Mouse (Mus musculus): Measurements from ENCODE around the gene Gulp1.

Gulp1 gene

DNA sequence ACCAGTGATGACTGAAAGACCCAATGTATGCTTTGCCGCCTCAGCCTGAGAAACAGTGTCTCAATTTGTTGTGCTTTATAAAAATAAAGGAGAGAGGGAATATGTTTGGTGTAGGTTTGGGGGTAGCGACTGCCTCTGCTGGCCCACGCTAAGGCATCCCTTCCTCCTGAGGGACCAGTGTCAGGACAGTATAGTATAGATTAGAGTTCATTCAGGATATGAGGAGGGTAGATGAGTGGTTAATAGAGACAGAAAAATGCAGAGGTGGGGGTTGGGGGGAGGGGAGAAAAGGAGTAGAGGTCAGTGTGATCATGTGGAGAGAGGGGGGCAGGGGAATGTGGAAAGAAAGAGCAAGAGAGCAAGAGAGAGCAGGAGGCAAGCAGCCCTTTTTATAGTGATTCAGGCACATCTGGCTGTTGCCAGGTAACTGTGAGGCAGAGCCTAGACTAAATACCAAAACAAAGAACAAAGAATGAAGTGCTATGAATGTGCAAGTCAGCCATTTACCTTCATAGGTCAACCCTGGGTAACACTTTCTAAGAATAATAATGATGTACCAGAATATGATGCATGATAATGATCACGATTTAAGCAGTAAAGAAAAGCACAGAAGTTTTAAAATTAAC lies 169.6 kb downstream of the Gulp1 start:
- DNase-seq (ENCODE audit: low spot score): no peak

DNA sequence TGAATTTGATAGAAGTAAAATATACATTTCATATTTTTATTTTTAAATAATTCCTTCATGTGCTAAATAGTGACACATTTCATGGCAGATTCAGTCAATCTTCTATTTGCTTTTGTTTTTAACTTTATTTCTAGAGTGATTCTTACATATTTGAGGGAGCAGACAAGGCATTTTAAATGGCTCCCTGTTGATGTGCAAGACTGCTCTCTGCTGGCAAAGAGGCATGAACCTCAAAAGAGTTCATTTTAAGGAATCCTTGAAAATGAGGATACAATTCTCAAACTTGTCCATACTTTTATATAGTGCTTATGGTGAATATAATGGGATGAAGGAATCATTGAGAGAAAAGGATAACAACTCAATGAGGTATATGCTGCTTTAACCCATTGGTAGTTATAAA lies 189.9 kb downstream of the Gulp1 start:
- DNase-seq (ENCODE audit: low spot score): no peak

DNA sequence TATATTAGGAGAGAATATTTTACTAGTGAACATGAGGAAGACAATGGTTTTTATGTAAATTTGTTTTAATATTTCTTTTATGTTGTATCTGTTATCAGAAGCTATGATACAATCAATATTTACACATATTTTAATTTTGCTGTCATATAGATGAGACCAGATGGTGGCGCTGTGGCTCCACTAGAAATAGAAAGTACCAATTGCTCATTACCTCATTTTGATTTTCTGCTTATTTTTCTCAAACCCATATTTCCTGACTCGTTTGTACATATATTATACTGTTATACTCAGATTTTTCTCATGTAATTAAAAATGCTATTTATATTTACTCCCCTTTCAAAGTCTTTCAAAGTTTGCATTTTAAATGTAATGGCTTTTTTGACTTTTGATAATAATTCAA lies 194.4 kb downstream of the Gulp1 start:
- peak; percentile 16 for DNase-seq (ENCODE audit: low spot score)

DNA sequence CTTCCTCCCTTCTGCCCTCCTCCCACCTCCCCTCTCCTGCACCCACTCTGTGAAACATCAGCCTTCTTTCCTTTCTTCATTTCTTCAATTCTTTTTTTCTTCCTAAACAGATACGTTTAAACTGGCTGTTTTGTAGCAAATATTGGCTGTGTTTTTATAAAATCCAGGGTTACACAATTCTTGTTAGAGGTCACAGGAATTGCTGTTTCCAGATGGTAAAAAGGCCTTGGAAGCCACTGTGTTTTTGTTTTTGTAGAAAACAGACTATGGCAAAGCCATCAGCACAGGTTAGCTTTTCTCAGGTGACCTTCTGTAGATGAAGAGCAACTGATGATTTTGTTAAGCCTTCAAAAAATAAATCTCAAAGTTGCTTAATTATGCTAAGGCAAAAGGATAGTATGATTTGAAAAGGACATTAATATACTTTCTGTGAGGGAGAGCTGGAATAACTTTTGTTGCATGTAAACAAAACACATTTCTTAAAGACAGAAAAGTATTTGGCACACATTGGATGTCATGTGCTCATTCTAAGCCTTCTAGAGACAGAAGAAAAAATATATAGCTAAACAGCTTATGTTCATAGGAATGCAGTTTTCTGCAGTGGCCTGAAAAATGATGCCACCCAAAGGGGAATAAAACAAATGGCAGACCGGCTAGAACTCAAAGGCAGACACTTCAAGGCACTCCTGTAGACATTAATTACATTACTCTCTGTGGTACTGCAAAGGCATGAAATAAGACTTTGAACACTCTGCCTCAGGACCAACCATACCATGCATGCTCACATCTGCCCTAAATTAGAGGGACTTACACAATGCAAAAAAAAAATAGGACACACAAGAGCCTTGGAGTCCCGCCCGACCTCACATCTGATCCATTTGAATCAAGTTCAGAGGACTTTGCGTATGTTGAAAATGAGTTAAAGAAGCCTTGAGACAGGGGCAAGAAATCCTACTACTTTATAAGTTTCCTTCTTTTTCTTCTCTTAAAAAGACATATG lies 199.7 kb downstream of the Gulp1 start:
- no peak for DNase-seq (ENCODE audit: low spot score)

DNA sequence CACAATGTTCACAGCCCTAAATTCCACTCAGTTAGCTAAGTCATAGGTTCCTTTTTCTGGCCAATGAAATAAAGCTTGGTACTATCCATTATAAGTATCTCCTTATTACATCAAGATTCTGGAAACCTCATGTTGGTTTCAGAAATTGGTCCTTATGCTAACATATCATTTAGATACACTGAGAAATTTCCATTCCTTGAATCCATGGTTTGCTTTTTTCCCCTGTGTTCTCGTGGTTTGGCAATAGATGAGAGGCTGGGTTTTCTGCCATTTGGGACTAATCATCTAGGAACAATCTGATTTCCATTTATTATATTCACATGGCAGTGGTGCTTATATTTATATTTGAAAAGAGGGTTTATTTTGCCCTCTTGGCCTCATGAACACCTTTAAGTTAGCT lies 226.9 kb downstream of the Gulp1 start:
- no peak for DNase-seq (ENCODE audit: low spot score)

DNA sequence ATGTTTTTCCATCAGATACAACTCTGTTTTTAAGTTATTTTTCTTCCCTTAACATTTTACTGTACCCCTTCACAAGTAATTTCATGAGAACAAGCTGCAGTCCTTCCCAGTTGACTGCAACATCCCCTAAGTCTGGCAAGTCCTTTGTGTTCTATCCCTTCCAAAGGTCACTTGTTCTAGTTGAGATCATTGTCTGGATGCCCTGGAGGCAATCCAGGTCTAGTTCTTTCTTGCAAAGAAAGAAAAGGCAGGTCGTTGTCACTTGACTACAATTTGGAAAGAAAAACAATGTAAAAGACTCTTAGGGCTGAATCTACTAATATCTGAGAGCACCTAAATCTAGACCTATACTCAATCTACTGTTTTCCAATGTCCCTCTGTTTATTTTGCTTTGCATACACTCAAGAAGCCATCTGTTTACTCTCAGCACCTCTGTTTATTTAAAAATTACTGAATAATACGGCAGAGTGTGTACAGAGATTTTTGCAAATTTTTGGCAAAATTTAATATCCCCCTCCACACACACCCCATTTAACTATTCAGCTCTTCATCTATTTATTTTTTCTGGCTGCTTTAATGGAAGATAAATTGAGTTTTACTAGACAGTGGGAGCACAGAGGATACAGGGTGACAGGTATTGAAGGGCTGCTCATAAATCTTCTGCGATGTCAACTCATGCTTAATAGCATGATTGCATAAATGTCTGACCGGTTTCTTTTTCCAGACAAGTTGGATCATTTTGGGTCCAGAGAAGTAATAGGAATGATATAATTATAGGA lies 252.5 kb downstream of the Gulp1 start:
- no peak for DNase-seq (ENCODE audit: low spot score)

DNA sequence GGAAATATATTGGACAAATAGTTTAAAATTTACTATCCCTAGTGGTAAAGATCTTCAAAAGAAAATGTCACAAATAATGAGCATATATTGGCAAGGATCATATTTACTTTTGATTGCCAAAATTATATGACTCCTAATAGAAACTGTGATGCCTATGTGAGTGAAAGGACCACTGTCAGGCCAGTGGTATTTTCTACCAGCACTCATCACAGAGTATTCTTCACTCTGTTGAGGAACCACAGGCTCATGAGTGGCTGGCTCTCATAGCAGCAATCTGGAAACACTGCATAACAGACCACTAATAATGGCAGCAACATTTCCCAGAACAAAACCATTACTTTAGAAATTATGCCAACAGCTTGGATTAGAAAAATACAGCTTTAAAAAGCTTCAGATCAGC lies 255.1 kb downstream of the Gulp1 start:
- DNase-seq (ENCODE audit: low spot score): no peak

DNA sequence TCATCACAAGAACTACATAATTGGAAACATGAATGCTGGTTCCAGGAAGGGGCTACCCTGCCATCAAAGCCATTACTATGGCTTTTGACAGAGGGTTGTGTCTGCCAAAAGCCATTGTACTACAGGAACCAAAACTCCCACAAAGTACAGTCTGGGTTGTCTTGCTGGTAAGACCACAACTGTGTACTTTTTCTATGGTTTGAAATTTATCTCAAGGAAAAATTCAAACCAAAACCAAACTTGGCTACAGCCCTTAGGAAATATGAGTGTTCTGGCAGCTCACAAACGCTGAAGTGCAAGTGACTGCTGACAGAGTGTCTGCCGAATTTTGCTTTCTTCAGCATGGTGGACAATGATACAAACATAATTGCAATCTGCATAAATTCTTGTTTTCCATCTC lies 259.0 kb downstream of the Gulp1 start:
- no peak for DNase-seq (ENCODE audit: low spot score)

DNA sequence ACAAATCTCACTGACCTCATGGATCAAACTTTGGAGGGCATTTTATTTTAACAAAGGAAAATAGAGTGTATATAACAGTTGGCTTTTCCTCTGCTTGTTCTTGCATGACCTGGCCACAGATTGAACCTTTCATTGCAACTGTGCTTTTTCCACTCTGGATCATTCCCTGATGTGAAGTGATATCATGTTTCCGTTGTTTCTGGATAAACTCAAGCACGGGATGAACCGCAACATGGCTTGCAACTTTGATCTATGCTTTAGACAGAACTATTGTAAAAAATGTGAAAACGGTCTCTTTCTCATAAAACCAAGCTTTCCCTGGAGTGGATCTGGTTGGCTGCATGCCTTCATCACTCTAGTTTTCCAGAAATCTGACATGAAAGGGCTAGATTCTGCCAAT lies 282.6 kb downstream of the Gulp1 start:
- DNase-seq (ENCODE audit: low spot score): no peak

Data from yolk sac, embryonic 10.5 days (tissue).